Mouse (Mus musculus): Measurements from ENCODE around the gene Dpf3.

DNA sequence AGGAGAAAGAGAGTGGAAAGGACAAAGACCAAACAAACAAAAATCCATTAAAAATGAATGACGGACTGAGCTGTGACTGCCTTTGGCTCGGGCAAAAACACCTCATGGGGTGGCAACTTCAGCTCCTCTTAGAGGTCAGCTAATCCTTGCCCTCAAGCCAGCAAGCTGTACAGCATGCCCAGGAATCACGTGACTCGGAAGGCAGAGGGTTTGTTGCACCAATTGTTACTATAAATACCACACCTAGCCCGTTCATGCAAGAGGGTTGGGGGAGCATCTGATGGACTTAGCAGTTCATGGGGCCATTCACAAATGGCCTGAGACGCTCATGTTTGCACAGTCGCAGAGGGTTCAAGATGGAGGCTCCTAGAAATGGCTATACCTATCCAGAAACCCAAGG lies 253.9 kb downstream of the Dpf3 start:
- TF ChIP-seq CTCF (IDR thresholded peaks at IDR 0.05) (no peak), EP300 (IDR thresholded peaks at IDR 0.05) (no peak)
